Mouse (Mus musculus) cerebellum, adult 2 months (tissue): ENCODE measurements around the gene Nelfe.

Source experiments
- CTCF ChIP-seq: fragments of 200-500 bp; IDR thresholded peaks from 2 replicates; pipeline ENCODE4 v1.5.1; 2011; ENCODE audit warnings: low read depth, mild to moderate bottlenecking, control low read depth, low read length, moderate library complexity, borderline replicate concordance; ENCODE audit not compliant: insufficient read depth
- POLR2A ChIP-seq: fragments of 200-500 bp; IDR thresholded peaks from 2 replicates; pipeline ENCODE4 v1.6.1; 2011; ENCODE audit warnings: low read length, control low read depth, borderline replicate concordance; ENCODE audit not compliant: insufficient read depth

- TF ChIP-seq CTCF (no peak), POLR2A (no peak)
These were observed 13.9 kb upstream of the Nelfe start for GRCm38 (mm10) chr17:34836155-34836855.
